Mouse (Mus musculus): Measurements from ENCODE around the gene Apopt1.
"Not testable (repeated sequence)": the region's sequence is repeated elsewhere in the genome, so short reads cannot be mapped to it uniquely, and the experiment has no call there.

Apopt1 gene

DNA sequence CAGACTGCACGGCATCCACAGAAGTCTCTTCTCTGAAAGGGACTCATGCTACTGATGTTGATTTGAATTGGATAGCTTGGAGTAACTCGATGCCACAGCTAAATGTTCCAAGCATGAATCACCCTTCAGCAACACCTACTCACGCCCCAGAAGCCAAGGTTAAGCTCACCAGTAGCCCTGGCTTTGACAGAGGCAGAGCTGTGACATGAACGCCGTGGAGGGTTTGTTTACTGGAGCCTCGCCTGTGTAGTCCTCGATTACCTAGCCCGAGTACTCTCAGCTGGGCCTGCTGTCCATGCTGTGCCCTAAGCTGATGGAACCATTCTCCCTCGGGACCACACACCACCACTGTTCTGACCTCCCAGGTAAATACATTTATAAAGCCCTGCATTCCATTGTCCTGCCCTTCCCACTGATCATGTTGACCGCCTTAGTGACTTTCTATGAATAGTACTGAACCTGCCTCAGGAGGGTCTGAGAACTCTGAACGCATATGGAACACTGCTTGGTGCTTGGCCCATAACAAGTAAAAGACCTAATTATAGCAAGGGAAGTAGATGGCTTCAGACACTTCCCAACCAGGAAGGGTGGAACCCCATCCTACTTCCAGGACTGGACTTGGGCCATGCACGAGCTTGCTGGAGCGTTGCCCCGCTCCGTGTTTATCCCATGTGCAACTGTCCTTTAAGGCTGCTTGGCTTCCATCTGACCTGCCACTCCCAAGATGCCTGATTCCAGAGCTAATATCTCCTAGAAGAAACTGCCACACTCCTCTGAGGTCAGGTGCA, 7.7 kb upstream of the Apopt1 start:
- no peak for DNase-seq (ENCODE audit: low read depth, low spot score)

GRCm38 (mm10) chr12:111708181-111708580, 4.9 kb upstream of the Apopt1 start:
- no peak for DNase-seq (ENCODE audit: low read depth, low spot score)

DNA sequence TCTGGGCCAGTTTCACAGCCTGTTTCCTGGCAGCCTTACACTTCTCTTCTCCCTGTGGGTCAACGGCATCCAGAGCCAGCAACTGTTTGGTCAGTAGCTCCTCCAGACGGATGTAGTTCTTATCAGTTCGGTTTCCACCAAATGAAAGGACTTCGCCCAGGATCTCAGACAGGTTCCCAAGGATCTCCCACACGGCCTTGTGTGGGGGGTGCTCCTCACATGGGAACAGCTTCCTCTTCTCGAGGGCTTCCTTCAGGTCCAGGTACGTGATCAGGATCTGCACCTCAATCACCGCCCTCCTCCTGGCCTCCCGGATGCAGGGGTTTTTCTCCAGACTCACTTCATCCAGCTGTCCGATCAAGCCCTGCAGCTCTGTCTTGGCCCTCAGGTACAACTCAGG, 3.0 kb upstream of the Apopt1 start:
- DNase-seq (ENCODE audit: low read depth, low spot score): no peak

DNA sequence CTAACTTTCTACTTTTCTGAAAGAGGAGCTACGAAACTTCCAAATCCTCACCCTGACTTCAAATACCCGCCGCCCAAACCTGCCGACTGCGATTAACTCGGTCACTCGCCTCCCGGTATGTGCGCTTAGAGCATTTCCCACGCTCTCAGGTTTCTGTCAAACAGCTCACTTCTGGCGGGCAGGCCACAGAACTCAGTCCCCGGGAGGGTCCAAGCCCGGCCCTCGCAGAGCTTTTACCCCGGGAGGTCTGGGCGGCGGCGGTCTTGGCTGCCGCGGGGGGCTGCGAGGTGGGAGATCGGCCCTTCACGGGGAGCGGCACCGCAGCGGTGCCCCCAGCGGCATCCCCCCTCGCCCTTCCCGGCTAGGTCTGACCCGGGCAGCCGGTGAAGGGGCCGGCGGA, 585 bp upstream of the Apopt1 start:
- no peak for DNase-seq (ENCODE audit: low read depth, low spot score)

DNA sequence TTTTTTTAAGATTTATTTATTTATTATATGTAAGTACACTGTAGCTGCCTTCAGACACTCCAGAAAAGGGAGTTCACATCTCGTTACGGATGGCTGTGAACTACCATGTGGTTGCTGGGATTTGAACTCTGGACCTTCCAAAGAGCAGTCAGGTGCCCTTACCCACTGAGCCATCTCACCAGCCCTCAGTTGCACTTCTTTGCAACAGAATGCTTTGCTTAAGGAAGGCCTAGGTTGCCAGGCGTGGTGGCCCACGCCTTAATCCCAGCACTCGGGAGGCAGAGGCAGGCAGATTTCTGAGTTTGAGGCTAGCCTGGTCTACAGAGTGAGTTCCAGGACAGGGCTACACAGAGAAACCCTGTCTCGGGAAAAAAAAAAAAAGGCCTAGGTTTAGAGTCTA, 819 bp downstream of the Apopt1 start:
- not testable (repeated sequence) for DNase-seq (ENCODE audit: low read depth, low spot score)

DNA sequence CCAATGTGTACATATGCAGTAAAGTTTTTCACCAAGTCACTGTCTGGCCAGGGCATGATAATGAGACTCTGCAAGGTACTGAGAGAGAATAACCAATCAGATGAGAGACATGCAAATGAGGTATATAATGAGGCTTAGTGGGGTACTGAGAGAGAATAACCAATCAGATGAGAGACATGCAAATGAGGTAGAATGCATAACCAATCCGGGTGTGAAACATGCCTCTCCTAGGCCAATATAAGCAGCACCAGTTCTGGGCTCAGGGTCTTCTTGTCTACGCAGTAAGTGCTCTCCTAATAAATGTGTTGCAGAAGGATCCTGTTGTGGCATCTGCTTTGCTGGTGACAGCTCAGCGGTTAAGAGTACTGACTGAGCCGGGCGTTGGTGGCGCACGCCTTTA, 3.4 kb downstream of the Apopt1 start:
- DNase-seq (ENCODE audit: low read depth, low spot score): no peak

- no peak for DNase-seq (ENCODE audit: low read depth, low spot score)
Measured at GRCm38 (mm10) chr12:111718656-111719055, 5.6 kb downstream of the Apopt1 start.

DNA sequence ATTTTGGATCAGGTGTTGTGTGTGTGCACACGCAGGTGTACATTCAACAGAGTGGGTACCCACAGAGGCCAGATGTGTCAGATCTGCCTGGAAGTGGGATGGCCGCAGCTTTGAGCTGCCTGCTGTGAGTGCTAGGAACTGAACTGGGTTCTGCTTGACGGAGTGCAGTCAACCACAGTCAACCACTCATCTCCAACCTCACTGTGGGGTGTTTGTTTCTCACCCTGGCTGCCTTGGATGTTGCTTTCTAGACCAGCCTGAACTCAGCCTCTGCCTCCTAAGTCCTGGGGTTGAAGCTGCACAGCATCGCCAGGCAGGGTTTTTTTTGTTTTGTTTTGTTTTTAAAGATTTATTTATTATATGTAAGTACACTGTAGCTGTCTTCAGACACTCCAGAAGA, 7.2 kb downstream of the Apopt1 start:
- no peak for DNase-seq (ENCODE audit: low read depth, low spot score)

DNA sequence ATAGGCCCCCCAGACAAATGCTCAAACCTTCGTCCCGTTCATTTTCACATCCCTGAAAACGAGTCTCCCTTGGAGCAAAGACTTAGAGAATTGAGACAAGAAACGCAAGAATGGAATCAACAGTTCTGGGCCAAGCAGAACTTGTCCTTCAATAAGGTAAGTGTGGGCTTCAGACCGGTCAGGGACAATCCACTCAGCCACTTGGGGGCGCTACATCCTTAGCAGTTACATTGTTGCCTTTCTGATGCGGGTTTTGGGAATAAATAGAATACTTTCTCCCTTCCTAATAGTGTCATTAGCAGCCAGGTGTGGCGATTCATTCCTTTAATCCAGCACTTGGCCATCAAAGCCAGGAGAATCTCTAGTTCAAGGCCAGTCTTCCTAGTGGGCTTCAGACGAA, 9.6 kb downstream of the Apopt1 start:
- peak; percentile 20 for DNase-seq (ENCODE audit: low read depth, low spot score)

DNA sequence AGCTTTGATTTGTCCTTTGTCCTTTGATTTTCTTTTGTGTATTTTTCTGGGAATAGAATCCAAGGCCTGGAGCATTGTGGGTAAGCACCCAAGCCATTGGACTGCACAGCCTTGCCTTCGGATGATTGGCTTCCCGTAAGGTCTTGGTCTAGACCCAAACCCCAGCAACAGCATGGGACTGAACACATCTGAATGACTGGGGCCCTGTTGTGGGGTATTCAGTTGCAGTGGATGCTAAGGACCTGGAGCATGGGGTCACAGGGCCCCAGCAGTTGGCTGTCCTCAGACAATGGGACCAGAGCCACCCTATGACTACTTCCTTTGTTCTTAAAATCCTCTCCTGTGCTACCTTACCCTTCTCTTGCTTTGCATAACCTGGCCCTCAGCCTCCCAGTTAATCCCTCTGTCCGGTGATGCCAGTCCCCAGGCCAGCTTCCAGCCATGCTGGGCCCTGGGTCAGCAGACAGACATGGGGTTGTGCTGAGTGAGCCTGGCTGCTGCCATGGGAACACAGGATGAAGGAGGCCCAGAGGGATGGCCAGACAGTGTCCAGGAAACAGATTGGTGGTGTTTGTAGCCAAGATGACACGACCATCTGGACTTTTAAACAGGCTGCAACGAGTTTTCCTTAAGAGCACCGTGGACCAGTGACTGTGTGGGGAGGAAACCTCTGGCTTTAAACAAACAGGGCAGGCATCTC, 11.7 kb downstream of the Apopt1 start:
- no peak for DNase-seq (ENCODE audit: low read depth, low spot score)

- DNase-seq (ENCODE audit: low read depth, low spot score): no peak
Measured at GRCm38 (mm10) chr12:111725338-111726121, 12.5 kb downstream of the Apopt1 start.

DNA sequence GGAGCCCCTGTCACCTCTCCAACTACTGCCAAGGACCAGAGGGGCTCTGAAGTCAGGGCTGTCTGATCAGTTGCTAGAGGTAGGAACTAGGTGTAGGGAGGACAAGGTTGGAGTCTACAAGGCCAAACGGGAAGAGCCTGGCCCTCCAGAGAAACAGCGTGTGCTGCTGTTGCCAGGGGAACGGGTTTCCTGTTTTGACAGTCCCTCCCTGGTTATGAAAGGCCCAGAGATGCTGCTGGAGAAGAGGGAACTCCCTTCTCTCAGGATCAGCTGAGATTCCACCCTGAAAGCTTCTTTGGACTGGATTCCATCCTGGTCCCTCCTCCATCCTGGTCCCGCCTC, 13.0 kb downstream of the Apopt1 start:
- DNase-seq (ENCODE audit: low read depth, low spot score): no peak

DNA sequence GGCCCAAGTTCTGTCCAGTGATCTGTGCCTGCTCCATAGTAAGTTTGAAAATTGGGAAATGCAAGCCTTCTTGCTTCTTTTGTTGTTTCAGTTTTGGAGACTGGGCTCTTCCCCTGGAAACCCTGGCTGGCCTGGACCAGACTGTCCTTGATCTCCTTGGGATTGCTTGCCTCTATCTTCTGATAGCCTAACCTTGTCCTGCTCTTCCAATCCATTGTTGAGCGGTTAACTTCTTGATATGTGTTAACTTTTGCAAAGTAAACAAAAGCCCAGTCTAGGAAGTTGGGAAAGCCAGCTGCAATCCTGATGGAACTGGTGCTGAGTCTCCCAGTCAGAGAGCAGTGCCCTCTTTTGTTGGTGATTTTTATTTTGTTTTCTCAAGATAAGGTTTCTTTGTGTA, 14.9 kb downstream of the Apopt1 start:
- no peak for DNase-seq (ENCODE audit: low read depth, low spot score)

DNA sequence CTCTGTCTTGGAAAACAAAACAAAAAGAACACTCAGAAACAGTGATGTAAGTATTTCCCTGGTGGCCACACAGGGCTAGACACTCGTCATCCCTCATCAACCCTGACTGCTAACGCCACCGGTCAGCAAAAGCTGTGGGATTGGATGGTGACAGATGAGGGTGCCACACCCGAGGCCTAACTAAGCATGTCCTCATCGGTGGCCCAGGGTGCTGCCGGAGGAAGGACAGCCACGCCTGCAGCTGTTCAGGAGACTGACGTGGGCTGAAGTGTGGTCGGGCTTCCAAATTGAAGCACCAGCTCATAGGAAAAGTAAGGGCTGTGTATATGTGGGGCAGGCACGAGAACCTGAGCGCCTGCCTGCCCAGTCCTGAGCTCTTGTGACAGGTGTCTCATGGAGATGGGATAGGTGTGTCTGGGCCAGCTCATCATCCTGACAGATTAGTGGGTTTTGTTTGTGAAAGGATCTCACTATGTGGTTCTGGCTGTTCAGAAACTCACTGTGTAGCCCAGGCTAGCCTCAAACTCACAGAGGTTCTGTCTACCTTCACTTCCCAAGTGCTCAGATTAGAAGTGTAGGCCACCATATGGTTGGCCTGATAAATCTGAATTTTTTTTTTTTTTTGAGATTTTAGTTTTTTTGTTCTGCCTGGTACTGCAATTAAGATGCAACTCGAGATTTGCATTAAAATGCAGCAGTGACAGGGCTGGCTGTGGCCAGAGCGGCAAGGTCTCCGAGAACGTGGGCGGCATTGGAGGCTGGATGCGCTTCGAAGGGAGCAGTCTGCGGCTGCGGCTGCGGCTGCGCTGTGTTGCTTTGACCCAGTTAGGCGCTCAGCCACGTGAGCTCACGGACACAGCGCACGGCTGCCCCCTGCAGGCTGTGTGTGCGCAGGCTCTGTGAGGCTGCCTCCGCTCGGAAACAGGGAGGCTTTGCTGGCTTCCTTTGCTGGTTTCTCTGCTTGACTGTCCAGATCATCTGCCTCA, 19.1 kb downstream of the Apopt1 start:
- peak; percentile 92 for DNase-seq (ENCODE audit: low read depth, low spot score)

- no peak for DNase-seq (ENCODE audit: low read depth, low spot score)
Measured at GRCm38 (mm10) chr12:111732921-111733320, 19.9 kb downstream of the Apopt1 start.

DNA sequence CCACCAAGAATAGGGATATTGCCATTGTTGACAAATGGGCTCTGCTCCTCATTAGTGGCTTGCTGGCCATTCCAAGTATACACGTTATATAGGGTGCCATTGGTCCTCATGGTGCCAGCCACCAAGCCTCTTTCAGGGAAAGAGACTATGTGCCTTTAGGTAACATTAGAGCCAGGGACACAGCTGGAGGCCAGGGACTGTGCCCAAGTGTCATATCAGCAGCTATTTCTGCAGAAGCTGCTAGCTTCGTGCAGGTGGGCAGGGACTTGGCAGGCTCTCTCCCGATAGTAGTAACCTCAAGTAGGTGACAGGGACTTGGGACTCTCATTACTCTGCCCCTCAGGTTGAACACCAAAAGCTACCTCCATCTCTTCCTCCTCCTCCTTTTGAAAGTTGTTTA, 21.9 kb downstream of the Apopt1 start:
- no peak for DNase-seq (ENCODE audit: low read depth, low spot score)

DNA sequence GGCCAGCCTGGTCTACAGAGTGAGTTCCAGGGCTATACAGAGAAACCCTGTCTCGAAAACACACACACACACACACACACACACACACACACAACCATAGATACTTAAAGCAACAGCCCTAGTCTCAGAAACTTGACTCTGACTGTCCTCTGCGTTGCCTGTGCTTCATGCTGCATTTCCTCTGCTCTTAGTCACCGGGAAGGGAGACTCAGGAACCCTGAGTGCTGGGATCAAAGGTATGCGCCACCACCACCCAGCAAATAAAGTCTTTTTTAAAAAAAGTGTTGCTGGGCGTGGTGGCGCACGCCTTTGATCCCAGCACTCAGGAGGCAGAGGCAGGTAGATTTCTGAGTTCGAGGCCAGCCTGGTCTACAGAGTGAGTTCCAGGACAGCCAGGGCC, 23.6 kb downstream of the Apopt1 start:
- not testable (repeated sequence) for DNase-seq (ENCODE audit: low read depth, low spot score)

DNA sequence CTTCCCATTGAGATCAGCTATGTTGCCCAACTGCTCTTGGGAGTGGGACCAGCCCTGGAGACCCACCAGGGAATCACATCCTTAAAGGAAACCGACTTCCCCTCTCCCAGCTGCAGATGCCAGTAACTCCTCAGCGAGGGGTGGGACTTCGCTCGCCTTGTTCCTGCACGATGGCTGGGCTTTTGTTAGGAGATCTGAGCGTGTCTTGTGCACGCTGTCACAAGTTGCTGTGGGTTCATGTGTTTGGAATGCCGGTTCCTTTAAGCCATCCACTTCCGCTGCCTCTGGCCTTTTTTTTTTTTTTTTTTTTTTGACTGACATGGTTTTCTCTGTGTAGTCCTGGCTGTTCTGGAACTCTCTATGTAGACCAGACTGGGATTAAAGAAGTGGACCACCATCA, 24.3 kb downstream of the Apopt1 start:
- DNase-seq (ENCODE audit: low read depth, low spot score): no peak

DNA sequence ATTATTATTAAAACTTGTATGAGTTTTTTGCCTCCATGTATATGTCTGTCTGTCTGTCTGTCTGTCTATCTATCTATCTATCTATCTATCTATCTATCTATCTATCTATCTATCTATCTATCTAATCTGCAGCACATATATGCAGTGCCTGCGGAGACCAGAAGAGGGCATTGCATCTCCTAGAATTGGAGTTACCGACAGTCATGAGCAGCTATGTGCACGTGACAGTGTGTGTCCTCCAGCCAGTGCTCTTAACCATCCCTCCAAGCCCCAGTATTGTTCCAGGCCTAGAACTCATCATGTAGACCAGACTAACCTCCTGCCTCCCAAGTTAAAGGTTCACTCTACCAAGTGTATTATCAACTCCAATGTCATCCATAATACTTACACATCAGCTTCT, 25.7 kb downstream of the Apopt1 start:
- DNase-seq (ENCODE audit: low read depth, low spot score): no peak

DNA sequence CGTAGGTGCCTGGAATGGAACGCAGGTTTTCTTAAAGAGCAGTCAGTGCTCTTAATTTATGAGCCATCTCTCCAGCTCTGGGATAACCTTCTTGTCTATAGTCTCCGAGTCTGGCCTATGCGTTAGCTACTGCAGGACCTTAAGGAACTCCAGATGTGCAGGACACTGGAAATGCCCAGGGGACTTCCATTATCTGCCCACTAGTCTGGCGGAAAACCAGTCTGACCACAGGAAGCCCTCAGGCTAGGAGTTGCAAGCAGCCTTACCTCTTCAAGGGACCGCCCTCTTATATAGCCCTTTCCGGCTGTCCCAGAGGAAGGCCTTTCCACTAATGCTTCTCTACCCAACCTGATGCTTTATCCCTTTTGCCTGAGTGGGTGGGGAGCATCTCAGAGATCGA, 28.3 kb downstream of the Apopt1 start:
- DNase-seq (ENCODE audit: low read depth, low spot score): no peak

- DNase-seq (ENCODE audit: low read depth, low spot score): no peak
Measured at GRCm38 (mm10) chr12:111743419-111743818, 30.4 kb downstream of the Apopt1 start.

All from retina, postnatal 7 days (tissue).